Mouse (Mus musculus): ENCODE results near the gene Ilf2.

DNA sequence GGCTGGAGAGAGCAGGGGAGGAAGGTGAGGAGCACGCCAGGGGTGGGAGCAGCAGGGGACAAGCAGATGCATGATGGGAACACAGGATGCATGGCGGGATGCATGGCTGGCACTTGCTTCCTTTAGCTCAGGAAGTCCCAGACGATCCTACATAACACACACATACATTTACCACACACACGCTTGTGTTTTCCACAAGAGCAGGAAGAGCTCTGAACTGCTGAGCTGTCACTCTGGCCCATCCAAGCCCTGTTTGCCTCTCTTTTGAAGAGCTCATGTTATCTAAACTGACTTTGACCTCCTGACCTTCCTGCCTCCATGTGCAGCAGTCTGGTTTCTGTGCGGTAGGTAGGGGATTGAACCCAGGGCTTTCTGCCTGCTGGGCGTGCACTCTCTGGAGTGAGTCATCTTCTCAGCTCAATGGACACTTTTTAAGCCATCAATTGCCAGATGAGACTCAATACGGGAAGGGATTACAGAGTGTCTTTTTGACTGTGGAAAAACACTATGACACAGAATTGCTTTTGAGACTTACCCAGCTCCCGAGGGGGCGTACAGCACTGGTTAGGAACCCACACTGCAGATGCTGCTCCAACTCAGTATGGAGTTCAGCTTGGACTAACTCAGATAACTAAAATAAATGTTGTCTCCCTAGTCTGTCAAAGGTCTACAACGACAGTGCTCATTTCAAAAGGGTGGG is 24.4 kb upstream of the Ilf2 start:
- TF ChIP-seq POLR2A (IDR thresholded peaks at IDR 0.05; ENCODE audit: borderline replicate concordance, extremely low read depth, insufficient read depth, insufficient read length, poor library complexity, severe bottlenecking) (no peak), CTCF (IDR thresholded peaks at IDR 0.05; ENCODE audit: borderline replicate concordance, extremely low read depth, insufficient read depth, insufficient read length) (no peak)
